Mouse (Mus musculus): Measurements from ENCODE around the gene Synj1.

Gene Synj1

GRCm38 (mm10) chr16:90941246-90941645, 69.9 kb downstream of the Synj1 start:
- no peak for DNase-seq (ENCODE audit: low spot score)

DNA sequence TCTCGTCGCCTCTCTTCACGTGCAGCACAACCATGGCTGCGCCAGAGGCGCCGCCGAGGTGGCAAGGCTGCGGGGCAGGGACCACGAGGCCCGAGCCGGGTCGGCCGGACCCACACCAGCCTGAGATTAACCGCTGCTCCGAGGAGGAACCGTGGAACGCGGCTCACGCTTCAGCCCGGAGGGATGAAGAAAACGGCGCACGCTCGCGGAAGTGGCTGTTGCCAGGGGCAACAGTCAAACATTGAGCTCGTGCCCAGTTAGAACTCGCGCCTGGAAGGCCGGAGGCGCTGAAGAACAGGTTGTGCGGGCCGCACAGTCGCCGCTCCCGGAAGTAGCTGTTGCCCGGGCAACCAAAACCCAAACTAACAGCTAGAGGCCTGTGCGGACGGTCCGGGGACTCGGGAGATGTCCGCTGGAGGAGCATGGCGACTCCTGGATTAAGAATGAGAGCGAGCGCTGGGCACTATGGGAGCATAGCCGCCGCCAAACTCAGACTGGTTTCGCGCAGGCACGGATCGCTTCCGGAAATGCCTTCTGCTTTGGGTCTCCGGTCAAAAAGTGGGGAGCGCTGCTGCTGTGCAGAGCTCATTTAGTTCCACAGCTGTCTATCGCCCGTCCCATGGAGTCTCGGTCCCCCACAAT, 76.3 kb downstream of the Synj1 start, which contains the start of gene Cfap298:
Gene Cfap298 (minus strand): TSS at position 428 of the 642 bp plus-strand sequence.
- DNase-seq (ENCODE audit: low spot score), result peak; percentile 85

GRCm38 (mm10) chr16:90934193-90934686, 76.9 kb downstream of the Synj1 start:
- DNase-seq (ENCODE audit: low spot score), result peak; percentile 6

- DNase-seq (ENCODE audit: low spot score), result no peak
These were observed 77.5 kb downstream of the Synj1 start for GRCm38 (mm10) chr16:90933534-90934176.

GRCm38 (mm10) chr16:90927446-90927845, 83.7 kb downstream of the Synj1 start:
- no peak for DNase-seq (ENCODE audit: low spot score)

DNA sequence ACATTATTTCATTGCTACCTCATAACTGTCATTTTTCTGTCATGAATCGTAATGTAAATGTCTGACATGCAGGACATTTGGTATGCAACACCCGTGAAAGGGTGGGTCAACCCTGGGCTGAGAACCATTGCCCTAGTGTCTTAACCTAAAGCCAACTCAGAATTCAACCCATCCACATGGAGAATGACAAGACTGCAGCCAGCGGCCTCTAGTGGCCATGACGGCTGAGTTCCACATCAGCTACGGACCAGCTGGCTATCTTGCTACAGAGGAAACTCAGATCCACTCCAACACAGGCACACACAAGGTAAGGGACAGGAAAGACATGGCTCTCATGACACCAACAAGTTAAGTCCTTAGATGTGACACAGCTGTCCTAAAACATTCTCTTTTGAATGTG, 85.6 kb downstream of the Synj1 start:
- DNase-seq (ENCODE audit: low spot score), result no peak

DNA sequence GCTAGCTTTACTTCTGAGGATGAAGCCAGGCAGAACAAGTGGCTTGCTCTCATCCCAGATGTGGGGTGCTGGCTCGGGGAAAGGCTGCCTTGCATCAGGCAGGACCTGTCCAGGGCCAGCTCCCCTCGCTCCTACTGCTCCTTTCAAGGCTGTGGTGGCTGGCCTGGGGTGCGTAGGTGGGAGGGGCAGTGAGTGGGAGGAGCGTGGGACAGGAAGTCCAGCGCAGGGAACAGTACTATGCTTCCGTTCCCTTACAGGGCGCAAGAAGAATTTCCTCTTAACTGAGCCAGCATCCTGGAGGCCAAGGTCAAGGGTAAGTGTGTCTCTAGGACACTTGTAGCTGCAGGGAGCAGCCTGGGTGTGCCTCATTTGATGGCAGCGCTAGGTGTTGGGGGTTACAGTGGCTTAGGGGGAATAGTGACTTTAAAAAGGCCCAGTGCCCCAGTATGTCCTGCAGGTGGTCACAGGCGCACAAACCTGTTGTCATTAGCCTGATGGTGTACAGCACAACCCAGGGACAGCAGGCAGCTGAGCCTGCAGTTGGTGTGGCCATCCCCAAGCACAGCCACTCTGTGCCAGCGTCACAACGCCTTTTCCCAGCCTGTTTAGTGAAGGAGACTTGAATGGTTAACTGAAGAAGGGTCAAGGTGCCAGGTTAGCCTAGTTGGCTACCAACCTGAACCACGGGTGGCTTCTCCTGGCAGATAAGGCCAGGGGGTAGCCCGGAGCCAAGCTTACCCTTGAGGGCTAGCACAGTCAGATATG, 86.3 kb downstream of the Synj1 start:
- no peak for DNase-seq (ENCODE audit: low spot score)

DNA sequence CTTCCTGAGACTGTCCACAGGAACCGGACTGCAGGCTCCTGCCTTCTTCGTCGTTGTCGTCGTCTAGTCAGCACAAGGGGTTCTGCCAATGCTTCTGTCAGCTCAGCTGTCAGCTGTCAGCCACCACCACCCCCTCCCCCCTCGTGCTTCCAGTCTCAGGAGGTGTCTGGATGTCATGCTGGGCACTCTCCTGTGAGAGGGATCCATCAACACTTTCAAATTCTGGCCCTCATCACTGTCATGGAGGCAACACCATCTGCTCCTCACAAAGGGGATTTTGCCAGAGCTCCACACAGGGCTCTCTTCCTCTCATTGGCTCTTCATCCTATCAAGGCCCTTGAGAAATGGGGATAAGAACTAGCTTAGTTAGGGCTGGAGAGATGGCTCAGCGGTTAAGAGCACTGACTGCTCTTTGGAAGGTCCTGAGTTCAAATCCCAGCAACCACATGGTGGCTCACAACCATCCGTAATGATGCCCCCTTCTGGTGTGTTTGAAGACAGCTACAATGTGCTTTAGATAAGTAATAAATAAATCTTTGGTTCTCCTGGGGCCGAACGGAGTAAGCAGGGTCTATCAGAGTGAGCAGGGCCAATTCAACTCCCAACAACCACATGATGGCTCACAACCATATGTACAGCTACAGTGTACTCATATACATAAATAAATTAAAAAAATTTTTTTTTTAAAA, 89.5 kb downstream of the Synj1 start:
- no peak for DNase-seq (ENCODE audit: low spot score)

DNA sequence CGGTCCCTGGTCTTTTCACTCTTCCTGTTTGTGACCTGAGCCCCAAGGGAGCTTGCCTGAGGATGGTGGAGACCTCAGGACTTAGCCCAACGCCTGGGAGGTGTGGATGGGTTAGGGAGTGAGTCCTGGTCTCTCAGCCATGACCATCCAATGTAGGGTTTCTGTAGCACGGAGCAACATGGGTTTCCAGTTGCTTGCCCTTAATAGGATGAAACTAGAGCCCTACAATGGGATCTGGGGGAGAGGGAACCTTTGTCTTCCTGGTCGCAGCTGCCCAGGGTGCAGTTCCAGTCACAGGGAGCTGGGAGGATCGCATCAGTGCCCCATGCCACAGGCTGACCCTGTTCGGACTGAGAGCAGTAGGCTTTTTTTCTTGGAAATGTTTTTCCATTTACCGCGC, 94.0 kb downstream of the Synj1 start:
- no peak for DNase-seq (ENCODE audit: low spot score)

DNA sequence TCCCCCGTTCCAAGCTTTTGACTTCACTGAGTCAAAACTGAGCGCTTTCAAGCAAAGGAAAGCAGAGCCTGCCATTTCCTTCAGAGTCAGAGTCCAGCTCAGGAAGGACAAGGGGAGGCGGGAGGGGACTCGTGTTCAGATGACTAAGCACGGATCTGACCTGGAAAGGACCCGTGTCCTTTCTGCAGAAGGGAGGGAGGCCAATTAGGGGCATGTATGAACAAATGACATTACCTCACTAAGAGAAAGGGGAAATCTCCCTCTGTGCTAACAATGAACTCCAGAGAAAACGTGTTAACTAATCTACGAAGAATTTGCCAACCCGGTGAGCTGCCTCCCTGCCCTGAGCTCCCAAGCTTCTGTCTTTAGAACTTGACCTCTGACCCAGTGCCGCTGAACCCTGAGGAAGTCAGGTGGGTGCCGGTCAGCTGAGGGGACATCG, 95.0 kb downstream of the Synj1 start:
- DNase-seq (ENCODE audit: low spot score), result no peak

DNA sequence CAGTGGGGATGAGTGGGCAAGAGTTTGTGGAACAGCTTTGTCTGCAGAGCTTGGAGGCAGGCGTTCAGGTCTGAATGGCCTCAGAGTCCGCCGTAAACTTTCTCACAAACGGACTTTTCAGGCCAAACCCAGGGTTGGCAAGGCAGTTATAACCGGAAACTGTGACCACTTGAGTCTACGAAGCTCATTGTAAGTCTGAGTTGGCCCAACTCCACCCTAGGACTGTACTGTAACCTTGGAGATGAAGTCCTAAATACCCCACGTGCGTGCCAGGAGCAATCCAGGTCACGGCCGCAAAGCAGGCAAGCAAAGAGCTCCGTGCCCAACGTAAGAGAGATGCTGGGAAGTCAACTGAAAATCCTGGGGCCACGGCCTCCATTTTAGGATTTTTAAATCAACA, 99.3 kb downstream of the Synj1 start:
- no peak for DNase-seq (ENCODE audit: low spot score)

- no peak for DNase-seq (ENCODE audit: low spot score)
These were observed 100.1 kb downstream of the Synj1 start for GRCm38 (mm10) chr16:90910855-90911533.

- no peak for DNase-seq (ENCODE audit: low spot score)
These were observed 103.9 kb downstream of the Synj1 start for GRCm38 (mm10) chr16:90907250-90907649.

DNA sequence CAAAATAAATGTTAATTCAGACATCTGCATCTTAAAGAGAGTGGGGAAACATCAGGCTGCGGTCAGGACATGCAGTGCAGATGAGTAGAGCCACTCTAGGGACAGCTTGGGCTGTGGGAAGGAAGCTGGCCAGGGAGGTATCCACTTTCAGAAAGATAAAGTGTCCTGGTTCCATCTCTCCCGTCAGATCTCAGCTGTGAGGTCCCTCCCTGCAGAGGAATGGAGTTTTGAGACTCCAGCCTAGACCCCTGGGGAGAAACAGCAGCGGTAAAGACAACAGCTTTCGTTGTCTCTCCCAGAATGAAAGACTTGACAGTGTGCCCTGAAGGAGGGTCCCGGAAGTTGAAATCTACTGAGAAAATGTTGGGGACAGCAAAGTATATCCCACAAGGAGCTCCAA, 107.8 kb downstream of the Synj1 start:
- no peak for DNase-seq (ENCODE audit: low spot score)

GRCm38 (mm10) chr16:90901364-90901763, 109.7 kb downstream of the Synj1 start:
- DNase-seq (ENCODE audit: low spot score), result no peak

- DNase-seq (ENCODE audit: low spot score), result no peak
These were observed 111.6 kb downstream of the Synj1 start for GRCm38 (mm10) chr16:90899498-90899897.

DNA sequence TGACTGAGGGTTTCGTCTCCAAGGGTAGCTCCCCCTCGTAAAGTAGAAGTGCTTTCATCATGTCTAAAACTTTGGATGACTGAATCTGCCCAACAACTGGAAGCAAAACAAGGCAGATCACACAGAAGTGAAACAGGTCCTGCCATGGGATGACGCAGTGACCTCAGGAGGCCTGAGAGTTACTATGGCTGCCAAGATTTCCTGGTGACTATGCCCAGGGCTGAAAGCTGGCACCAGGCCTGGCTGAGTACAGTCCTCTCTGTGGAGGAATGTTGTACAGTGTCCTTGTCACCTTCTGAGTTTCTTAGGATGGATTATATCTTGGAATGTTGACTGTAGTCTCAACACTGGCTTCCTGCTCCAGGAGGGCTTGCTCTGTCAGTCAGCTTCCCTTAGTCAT, 113.5 kb downstream of the Synj1 start:
- no peak for DNase-seq (ENCODE audit: low spot score)

DNA sequence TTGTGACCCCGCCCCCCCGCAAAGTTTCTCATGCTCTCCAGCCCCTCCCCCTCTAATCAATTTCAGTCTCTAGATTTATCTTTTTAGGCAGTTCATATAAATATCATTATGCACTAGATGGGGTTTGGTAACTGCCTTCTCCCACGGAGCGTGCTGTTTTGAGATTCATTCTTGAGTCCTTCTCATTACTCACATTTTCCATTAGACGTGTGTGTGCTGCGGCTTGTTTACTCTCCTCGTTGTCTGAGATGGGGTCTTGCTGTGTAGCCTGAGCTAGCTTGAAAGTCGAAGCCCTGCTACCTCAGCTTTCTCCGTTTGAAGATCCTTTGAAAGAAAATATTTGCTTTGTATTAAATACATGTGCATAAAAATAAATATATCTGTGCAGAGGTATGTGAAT, 117.3 kb downstream of the Synj1 start:
- no peak for DNase-seq (ENCODE audit: low spot score)

- no peak for DNase-seq (ENCODE audit: low spot score)
These were observed 118.1 kb downstream of the Synj1 start for GRCm38 (mm10) chr16:90893019-90893418.

- no peak for DNase-seq (ENCODE audit: low spot score)
These were observed 119.0 kb downstream of the Synj1 start for GRCm38 (mm10) chr16:90892081-90892480.

DNA sequence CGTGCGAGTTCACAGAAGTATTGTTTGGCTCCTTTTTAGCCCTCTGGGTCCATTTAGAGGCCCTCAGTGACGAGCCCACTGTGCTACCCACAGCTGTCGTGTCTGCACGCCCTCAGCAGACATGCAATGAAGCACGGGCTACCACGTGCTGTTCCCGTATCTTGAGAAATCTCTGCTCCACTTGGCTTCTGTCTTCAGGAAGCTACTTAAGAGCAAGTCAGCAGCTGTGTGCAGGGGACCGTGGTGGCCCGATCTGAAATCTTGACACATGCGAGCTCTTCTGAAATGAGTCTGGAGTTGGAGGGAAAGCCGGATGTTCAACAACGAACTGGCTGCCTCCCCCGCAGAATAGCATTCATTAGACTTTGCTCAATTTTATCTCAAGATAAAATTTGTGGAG, 119.5 kb downstream of the Synj1 start:
- DNase-seq (ENCODE audit: low spot score), result no peak

GRCm38 (mm10) chr16:90890683-90891082, 120.4 kb downstream of the Synj1 start:
- DNase-seq (ENCODE audit: low spot score), result no peak
